Mouse (Mus musculus): Measurements from ENCODE around the gene Stk40.

Gene Stk40

GRCm38 (mm10) chr4:126099365-126099764, 4.4 kb upstream of the Stk40 start:
- DNase-seq (ENCODE audit: low spot score) = no peak

GRCm38 (mm10) chr4:126100764-126101163, 3.0 kb upstream of the Stk40 start:
- DNase-seq (ENCODE audit: low spot score) = no peak

DNA sequence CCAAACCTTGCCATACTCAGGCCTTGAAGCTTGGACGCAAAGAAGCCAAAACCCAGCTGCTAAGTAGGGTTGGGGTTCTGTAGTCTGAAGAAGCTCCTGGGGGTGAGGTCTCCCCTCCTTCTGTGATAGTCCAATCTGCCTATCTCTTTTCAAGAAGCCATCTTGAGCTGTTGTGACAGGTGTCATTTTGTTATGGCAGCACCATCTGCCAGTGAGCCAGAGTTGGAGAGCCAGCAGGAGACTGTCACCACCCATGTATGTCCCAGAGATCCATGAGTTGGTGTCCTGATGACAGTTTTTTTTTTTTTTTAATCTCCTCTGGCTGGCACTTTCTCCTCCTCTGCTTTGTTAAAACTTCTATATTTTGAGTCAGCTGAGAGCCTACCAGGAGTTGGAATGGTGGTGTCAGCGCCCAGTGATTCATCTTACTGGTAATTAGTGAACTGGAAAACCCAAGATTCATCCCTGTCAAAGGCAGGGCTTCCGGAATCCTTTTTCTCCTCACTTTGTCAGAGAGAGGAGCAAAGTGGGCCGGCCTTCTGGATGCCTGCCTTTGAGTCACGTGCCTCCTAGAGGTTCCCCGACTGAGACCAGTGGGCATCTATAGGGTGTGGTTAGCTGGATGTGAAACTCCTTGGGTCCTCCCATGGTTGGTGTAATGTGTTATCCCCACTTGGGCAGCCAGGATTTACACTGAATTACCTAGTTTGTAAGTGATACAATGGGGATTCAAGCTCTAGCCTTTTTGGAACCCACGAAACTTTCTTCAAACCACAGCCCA, 1.5 kb upstream of the Stk40 start:
- DNase-seq (ENCODE audit: low spot score) = peak; percentile 61

GRCm38 (mm10) chr4:126103057-126103581, 638 bp upstream of the Stk40 start:
- peak; percentile 97 for DNase-seq (ENCODE audit: low spot score)

DNA sequence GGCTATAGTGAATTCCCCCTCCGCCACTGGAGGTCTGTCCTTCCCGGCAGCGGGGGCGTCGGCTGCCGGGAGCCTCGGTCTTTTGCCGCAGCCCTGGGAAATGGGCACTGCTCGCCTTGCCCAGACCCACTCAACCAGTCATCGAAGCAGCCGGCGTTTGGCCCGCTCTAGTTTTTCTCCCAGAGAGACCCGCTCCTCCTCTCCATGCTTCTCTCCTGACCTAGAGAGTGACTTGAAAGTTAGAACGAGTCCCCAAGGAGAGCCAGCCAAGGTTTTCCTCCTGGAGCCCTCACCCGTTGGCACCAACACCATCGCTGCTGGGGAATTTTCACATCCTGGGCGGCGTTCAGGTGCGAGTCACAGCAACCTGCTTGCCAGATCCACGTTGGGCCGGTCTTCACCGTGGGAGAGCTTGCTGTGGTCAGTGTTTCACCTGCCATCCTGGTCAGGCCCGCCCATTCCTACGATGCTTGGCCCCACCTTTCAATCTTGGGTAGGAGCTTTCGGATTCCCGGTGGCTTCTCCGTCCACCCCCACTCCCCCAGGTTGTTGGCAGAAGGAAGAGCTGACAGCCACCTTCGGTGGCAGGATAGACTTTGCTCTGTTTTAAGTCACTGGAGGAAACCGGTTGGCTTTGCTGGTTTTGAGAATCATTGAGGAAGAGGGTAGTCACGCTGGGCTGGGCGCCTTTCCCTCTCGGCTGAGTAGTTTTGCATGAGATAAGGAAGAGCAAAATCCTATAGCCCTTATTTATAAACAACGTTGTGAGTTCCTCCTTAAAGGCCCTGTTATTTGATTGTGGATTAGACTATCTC, 711 bp downstream of the Stk40 start:
- DNase-seq (ENCODE audit: low spot score) = peak; percentile 41

- no peak for DNase-seq (ENCODE audit: low spot score)
Observed at GRCm38 (mm10) chr4:126105131-126105783, 1.5 kb downstream of the Stk40 start.

DNA sequence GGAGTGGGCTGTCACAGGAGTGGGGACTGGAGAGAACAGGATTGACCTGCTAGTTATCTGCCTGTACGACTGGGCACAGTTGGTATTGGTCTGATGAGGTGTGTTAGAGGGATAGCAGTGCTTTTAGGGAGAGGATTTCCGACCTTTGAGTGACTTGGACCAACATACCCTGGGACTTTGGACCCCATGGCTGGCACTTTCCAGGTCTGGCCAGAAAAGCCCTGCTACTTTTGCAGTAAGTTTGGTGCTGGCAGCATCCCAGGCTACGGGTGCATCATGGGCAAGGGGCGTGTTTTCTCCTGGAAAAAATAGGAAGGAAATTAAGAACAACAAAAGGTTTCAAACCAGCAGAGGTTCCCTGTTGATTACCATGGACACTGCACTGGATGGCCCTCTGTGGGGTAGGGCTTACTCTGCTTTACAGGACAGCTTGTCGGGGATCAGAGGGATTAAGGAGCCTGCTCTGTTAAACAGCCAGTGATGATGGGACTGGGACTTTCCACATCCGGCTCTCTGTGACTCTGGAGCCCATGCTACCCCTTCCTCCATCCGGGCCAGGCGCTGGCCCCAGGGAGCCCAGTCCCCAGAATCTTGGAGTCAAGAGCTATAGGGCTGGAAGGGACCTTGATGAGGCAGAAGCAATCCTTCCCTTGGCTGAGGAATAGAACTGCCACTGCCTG, 4.4 kb downstream of the Stk40 start:
- DNase-seq (ENCODE audit: low spot score) = no peak

DNA sequence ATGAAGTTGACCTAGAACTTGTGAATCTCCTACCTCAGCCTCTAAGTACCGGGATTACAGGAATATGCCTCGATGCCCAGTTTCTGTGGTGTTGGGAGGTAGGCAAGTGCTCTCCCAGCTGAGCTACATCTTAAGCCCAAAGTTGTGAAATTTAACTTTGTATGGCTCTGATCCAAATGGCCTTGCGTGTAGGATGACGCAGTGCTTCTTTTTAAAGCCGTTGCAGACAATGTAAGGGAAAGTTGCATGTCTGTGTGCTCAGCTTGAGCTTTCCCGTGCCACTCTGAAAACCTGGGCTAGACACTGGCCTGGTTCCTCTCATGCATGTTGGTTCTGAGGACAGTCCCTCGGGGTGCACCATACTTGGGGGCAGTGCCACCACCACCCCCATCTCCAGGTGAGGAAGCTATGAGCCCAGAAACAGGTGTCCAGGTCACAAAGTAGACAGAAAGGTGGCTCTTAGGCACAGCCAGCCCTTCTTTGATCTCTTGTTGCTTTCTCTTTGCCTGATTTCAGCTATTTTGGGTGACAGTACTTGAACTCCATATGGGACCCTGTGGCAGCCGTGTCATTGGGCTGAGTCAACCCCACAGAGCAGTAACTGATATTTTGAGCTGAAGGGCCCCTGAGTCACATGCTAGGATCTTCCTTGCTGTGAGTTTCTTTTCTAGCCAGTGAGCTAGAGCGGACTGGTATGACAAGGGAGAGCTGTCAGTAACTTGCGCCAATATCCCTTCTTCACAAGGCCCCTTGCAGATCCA, 6.0 kb downstream of the Stk40 start:
- peak; percentile 69 for DNase-seq (ENCODE audit: low spot score)

DNA sequence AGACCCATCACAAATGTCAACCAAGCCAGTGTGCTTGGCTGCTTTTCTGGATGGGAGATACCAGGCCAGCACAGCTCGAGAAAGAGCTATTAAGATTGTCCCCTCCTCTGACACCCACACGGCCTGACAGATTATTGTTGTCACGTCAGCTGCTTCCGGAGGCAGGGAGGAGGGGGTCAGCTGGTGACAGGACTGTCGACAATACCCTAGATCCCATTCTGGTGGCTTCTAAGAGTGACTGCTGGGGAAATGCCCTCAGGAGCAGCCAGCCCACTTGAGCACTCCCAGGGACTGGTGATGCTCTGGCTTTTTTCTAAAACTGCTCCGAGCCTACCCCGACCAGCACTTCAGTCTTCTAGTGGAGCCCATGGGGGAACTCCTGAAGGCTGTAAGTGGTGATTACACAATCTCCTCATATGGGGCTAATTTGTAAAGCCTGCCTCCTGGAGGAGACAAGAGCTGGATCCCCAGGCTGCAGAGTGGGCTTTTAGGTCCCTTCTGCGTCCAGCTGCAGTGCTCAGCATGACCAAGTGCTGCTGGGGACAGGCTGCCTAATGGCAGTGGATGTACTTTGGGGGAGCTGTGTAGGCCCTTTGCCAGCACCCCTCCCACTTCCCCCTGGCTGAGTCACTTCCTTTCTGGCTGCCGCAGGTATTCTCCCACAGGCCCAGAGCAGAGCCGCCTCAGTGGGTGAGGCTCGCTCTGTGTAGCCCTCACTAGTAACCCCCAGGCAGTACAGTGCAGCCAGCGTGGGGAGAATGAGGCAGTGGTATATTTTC, 6.8 kb downstream of the Stk40 start:
- DNase-seq (ENCODE audit: low spot score) = peak; percentile 91

DNA sequence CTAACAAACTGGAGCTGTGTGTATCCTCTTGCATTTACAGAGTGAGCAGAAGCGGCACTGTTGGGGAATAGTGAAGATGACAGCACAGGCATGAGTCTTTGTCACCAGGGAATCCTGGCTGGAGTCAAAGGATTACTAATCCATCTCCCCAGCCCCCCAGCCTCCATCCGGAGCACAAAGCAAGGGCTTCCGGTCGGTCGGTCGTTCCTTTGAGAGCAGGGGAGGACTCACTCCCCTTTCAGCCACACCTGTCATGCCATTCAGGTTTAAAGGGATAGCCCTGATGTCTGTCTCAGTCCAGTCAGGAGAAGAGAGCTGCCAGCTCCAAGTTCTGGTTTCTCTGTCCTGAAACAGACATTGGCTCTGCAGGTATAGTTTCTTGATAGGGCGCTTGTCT, 7.4 kb downstream of the Stk40 start:
- DNase-seq (ENCODE audit: low spot score) = no peak

DNA sequence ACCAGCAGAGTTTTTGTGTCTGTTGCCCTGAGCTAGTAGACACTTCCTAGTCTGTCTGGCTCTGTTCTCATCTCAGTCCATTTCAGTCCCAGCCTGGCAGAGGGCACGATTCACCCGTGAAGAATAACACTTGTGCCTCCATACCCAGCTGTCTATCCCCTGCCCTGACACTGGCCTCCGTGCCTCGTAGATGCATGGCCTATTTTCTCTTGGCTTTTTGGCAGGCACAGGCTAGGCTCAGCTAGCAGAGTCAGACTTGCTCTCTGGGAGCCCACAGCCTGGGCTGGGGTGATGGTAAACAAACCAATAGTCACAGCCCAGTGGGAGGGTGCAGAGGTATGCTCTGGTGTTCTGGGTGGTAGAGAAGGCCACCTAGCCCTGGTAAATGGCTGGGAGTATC, 9.5 kb downstream of the Stk40 start:
- no peak for DNase-seq (ENCODE audit: low spot score)

DNA sequence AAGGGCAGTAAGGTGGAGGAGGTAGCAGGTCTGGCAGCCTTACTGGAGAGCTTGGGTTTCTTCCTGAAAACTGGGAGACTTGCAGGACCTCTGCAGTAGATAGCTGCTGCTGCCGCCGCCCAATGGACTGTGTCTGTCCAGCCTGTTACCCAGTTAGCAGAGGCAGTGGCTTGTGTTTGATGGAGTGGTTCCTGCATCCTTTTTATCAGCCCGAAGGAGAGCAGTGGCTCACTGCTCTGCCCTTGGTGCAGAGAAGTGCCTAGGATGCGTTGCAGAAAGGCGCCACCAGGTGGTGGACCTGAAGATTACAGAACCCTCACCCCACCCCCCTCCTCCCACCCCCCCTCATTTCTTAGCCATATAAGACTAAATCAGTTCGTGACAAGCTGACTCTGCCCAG, 10.2 kb downstream of the Stk40 start:
- DNase-seq (ENCODE audit: low spot score) = peak; percentile 58

GRCm38 (mm10) chr4:126115411-126115810, 11.7 kb downstream of the Stk40 start:
- no peak for DNase-seq (ENCODE audit: low spot score)

- DNase-seq (ENCODE audit: low spot score) = no peak
Observed at GRCm38 (mm10) chr4:126115871-126116521, 12.2 kb downstream of the Stk40 start.

DNA sequence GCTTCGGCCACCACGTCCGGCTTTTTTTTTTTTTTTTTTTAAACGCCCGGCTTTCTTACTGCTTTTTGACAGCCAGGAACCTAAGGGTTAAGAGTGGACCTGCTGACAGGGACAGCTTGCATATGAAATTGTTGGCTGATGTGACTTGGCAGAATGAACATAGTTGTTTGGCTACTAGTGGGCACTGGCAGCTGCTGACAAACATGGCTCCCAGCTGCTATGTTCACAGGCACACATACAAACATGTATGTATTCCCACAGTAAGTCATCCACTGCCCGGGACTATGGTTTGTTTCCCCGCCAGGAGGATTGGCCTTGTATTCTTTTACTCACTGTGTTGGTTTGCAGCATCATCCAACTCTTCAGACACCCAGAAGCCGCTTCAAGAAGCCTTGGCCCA, 13.4 kb downstream of the Stk40 start:
- no peak for DNase-seq (ENCODE audit: low spot score)

- no peak for DNase-seq (ENCODE audit: low spot score)
Observed at GRCm38 (mm10) chr4:126118651-126119050, 14.9 kb downstream of the Stk40 start.

DNA sequence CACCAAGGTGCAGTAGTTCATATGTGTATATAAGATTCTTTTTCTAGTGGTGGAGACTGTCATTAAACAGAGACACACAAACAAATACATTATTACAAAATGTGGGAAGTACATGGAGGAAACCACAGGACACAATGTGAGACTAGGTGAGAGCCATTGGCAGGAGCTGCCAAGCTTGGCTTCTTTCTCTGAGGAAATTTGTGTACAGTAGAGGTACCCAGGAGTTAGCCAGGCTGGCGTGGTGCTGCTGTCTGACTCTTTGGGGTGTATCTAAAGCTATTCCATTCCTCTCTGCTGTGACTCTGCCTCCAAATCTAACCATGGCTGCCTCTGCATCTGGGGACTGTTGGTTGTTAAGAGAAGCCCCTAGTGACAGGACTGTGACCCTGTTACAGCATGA, 15.3 kb downstream of the Stk40 start:
- DNase-seq (ENCODE audit: low spot score) = no peak

DNA sequence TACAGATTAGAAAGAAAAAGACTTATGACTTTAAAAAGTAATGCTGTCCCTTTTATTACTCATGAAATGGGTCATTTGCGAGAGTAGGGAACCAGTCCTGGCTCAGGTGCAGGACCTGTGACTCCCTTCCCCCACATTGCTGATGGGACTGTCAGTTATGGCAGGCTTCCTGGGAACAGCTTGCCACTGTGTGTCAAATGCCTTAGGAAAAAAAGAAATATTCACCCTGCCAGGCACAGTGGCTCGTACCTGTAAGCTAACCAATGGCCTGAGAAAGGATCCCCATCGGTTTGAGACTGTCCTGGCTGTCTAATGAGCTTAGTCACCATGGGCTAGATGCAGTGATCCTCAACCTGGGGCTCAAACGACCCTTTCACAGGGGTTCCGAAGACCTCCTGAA, 16.3 kb downstream of the Stk40 start:
- DNase-seq (ENCODE audit: low spot score) = no peak

GRCm38 (mm10) chr4:126120506-126120905, 16.7 kb downstream of the Stk40 start:
- no peak for DNase-seq (ENCODE audit: low spot score)
